Mouse (Mus musculus): Measurements from ENCODE around the gene Eva1a. TPM values are rescaled to one million over a fixed set of nuclear protein-coding genes. Genes with fewer than 3 reads are reported as not detected.
A peak's percentile ranks its signal among the peaks of the same experiment; 100 is the strongest.

Eva1a gene
- polyA plus RNA-seq, 1 experiment from 2014 or later, result 42.4 TPM

DNA sequence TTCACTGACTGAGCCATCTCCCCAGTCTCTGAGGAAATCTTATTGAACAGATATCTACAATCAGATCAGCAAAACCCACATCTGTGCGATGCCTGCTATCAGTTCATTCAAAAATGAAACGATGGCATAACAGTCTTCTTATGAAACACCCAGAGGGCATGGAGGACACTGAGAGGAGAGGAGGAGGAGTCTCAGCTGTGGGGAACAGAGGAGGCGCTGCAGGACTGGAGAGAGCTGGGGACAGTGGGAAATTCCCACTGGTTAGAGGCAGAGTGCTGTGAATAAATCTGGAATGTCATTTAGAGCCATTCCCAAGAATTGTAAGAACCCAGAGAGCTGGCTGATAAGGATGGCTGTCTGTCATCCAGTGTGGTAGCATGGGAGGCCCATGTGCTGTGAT, 70.7 kb downstream of the Eva1a start:
- H3K27ac ChIP-seq (ENCODE audit: low read length), result peak overlapping the region; percentile 90
- H3K4me1 ChIP-seq (replicated peaks; ENCODE audit: control insufficient read depth, insufficient read depth, low read length), result peaks cover 14% of the 10 kb centered on the region; the same call in 1 of the 2 replicates
- H3K9me3 ChIP-seq (ENCODE audit: control insufficient read depth, low read length), result no peaks in the 10 kb centered on the region
- no peak overlapping the region for H3K4me3 ChIP-seq (ENCODE audit: low read length)
- H3K27me3 ChIP-seq (ENCODE audit: control insufficient read depth, insufficient read depth, low read depth, low read length), result no peaks in the 10 kb centered on the region
- no peaks in the 10 kb centered on the region for H3K36me3 ChIP-seq (ENCODE audit: control insufficient read depth, insufficient read depth, low read length)
- WGBS, result 41% methylated on average over 3 of the region's 3 CpGs
- H3K4me2 ChIP-seq (ENCODE audit: low read depth, low read length), result no peak overlapping the region
- no peak overlapping the region for H3K9ac ChIP-seq (ENCODE audit: low read length)
- peak; percentile 79 for ATAC-seq (ENCODE audit: low read depth)

- ATAC-seq (ENCODE audit: low read depth), result peak; percentile 82
- no peak overlapping the region for H3K4me2 ChIP-seq (ENCODE audit: low read depth, low read length)
- no peaks in the 10 kb centered on the region for H3K36me3 ChIP-seq (ENCODE audit: control insufficient read depth, insufficient read depth, low read length)
- 41% methylated on average over 14 of the region's 14 CpGs for WGBS
- H3K4me1 ChIP-seq (replicated peaks; ENCODE audit: control insufficient read depth, insufficient read depth, low read length), result peaks cover 14% of the 10 kb centered on the region; the same call in 1 of the 2 replicates
- peak overlapping the region; percentile 90 for H3K27ac ChIP-seq (ENCODE audit: low read length)
- no peak overlapping the region for H3K4me3 ChIP-seq (ENCODE audit: low read length)
- no peaks in the 10 kb centered on the region for H3K9me3 ChIP-seq (ENCODE audit: control insufficient read depth, low read length)
- no peaks in the 10 kb centered on the region for H3K27me3 ChIP-seq (ENCODE audit: control insufficient read depth, insufficient read depth, low read depth, low read length)
- no peak overlapping the region for H3K9ac ChIP-seq (ENCODE audit: low read length)
Observed at GRCm38 (mm10) chr6:82112127-82113090, 71.6 kb downstream of the Eva1a start.

DNA sequence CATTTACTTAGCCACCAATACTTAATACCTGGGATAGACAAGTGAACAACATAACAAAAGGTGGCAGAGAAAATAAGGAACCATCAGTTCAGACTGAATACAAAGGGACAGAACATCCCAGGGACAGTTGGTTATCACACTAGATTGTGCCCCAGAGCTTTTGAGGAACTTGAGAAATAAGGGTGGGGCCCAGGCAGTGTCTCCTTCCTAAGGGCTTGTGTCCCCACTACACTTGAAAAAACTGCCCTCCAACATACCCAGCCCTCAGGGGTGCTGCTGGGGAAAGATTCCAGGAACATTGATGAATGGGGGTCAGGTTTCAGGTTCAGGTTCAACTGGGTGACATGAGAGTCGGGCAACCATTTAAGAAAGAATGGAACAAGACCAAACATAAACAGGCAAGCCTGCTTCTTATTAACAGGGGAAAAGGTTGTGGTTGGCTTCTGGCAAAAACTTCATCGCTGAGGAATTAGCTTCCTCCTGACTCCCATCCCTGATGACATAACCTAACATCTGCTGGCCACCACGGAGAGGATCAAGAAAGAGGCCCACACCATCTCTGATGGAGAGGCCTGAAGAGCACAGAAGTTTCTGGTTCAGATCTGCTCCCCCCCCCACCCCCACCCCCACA, 74.6 kb downstream of the Eva1a start:
- no peak overlapping the region for H3K4me2 ChIP-seq (ENCODE audit: low read depth, low read length)
- WGBS, result 27% methylated on average over 3 of the region's 3 CpGs
- peaks cover 20% of the 10 kb centered on the region; the same call in 1 of the 2 replicates for H3K4me1 ChIP-seq (replicated peaks; ENCODE audit: control insufficient read depth, insufficient read depth, low read length)
- no peak for ATAC-seq (ENCODE audit: low read depth)
- H3K36me3 ChIP-seq (ENCODE audit: control insufficient read depth, insufficient read depth, low read length), result no peaks in the 10 kb centered on the region
- no peaks in the 10 kb centered on the region for H3K9me3 ChIP-seq (ENCODE audit: control insufficient read depth, low read length)
- no peak overlapping the region for H3K27ac ChIP-seq (ENCODE audit: low read length)
- no peak overlapping the region for H3K9ac ChIP-seq (ENCODE audit: low read length)
- no peaks in the 10 kb centered on the region for H3K27me3 ChIP-seq (ENCODE audit: control insufficient read depth, insufficient read depth, low read depth, low read length)
- H3K4me3 ChIP-seq (ENCODE audit: low read length), result no peak overlapping the region

DNA sequence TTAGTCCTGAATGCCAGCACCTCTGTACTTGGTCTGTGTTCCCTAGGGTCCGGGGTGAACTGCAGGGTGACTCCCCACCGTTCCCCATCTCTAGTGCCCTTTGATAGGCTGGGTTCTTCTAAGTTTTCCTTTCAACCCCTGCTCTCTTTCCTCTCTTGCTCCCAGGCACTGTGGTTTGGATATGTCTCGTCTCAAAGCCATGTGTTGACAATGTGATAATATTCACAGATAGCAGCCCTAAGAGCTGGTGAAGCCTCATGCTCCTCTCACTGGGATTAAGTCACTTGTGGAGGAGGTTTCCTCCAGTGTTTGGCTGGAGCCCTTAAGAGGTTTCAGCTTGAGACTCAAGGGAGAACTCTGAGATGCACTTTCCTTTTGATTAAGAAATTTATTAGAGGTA, 75.3 kb downstream of the Eva1a start:
- Histone ChIP-seq H3K27ac (ENCODE audit: low read length) (no peak overlapping the region), H3K36me3 (ENCODE audit: control insufficient read depth, insufficient read depth, low read length) (no peaks in the 10 kb centered on the region), H3K27me3 (ENCODE audit: control insufficient read depth, insufficient read depth, low read depth, low read length) (no peaks in the 10 kb centered on the region), H3K4me1 (replicated peaks; ENCODE audit: control insufficient read depth, insufficient read depth, low read length) (peaks cover 19% of the 10 kb centered on the region; the same call in 1 of the 2 replicates), H3K4me2 (ENCODE audit: low read depth, low read length) (no peak overlapping the region), H3K9me3 (ENCODE audit: control insufficient read depth, low read length) (no peaks in the 10 kb centered on the region), H3K9ac (ENCODE audit: low read length) (no peak overlapping the region), H3K4me3 (ENCODE audit: low read length) (no peak overlapping the region)
- 46% methylated on average over 3 of the region's 3 CpGs for WGBS
- no peak for ATAC-seq (ENCODE audit: low read depth)

DNA sequence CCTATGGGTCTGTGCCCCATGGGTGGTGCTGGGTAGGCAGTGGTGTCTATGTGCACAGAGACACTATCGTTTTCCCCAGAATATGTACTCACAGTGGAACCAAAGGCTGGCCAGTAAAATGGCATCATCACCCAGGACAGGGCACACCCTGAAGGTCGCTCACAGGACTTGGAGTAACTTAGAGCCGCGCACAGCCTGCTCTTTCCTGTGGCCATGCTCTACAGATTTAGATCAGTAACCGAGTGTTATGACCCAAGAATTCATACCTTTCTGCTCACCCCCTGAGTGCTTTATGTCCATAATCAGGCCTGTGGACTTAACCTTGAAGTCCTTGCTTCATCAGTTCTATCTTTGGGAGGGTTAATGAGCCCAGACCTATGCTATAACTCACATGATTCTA, 77.0 kb downstream of the Eva1a start:
- no peak overlapping the region for H3K27ac ChIP-seq (ENCODE audit: low read length)
- H3K9ac ChIP-seq (ENCODE audit: low read length), result no peak overlapping the region
- H3K4me2 ChIP-seq (ENCODE audit: low read depth, low read length), result no peak overlapping the region
- H3K9me3 ChIP-seq (ENCODE audit: control insufficient read depth, low read length), result no peaks in the 10 kb centered on the region
- no peak overlapping the region for H3K4me3 ChIP-seq (ENCODE audit: low read length)
- no peak for ATAC-seq (ENCODE audit: low read depth)
- no peaks in the 10 kb centered on the region for H3K27me3 ChIP-seq (ENCODE audit: control insufficient read depth, insufficient read depth, low read depth, low read length)
- 83% methylated on average over 5 of the region's 5 CpGs for WGBS
- H3K36me3 ChIP-seq (ENCODE audit: control insufficient read depth, insufficient read depth, low read length), result no peaks in the 10 kb centered on the region
- peaks cover 13% of the 10 kb centered on the region; the same call in 1 of the 2 replicates for H3K4me1 ChIP-seq (replicated peaks; ENCODE audit: control insufficient read depth, insufficient read depth, low read length)

DNA sequence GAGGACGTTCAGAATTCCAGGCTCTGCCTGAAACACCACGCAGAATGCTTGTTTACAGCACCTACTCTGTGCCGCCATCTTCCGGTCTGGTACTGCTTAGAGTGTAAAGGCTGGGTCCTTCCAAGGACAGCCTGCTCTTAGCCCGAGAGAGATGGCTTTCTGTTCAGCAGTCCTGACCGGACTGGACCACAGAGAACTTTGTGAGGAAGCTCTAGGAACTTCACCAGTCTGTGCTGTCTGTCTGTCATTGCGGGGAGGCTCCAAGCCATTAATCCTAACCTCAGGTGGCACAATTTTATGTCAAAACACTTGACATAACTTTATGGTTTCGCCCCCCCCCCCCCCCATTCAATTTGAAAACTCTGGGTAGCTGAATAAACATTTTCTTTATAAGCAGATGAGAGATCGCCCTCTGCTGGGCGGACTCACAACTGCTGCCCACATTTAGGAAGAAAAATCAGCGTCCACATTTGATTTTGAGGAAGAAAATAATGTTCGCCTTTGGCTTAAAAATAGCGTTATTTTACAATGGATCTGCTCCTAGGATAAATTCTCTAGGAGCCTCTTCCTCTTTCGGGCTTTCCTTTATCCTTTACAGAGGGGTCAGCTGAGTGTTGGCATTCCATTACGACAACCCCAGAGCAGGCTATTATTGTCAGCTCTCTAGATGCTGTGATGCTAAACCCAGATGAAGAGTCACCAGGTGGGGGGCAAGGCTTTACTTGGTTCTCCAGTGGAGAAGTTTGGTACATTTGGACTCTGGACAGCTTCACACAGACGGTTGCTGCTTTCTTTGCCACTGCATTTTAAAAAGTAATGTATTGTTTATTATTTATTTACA, 78.7 kb downstream of the Eva1a start:
- WGBS, result 16% methylated on average over 16 of the region's 16 CpGs
- peak overlapping the region; percentile 31 for H3K9ac ChIP-seq (ENCODE audit: low read length)
- ATAC-seq (ENCODE audit: low read depth), result peak; percentile 93

GRCm38 (mm10) chr6:82125134-82125533, 84.3 kb downstream of the Eva1a start:
- Histone ChIP-seq H3K9me3 (ENCODE audit: control insufficient read depth, low read length) (no peaks in the 10 kb centered on the region), H3K27ac (ENCODE audit: low read length) (no peak overlapping the region), H3K4me3 (ENCODE audit: low read length) (no peak overlapping the region), H3K4me2 (ENCODE audit: low read depth, low read length) (no peak overlapping the region), H3K9ac (ENCODE audit: low read length) (no peak overlapping the region), H3K4me1 (replicated peaks; ENCODE audit: control insufficient read depth, insufficient read depth, low read length) (peaks cover 4% of the 10 kb centered on the region; the same call in 1 of the 2 replicates), H3K27me3 (ENCODE audit: control insufficient read depth, insufficient read depth, low read depth, low read length) (no peaks in the 10 kb centered on the region), H3K36me3 (ENCODE audit: control insufficient read depth, insufficient read depth, low read length) (no peaks in the 10 kb centered on the region)
- 86% methylated on average over 2 of the region's 2 CpGs for WGBS
- ATAC-seq (ENCODE audit: low read depth), result no peak

More for the DNA sequence above, 78.7 kb downstream of the Eva1a start:
- Histone ChIP-seq H3K4me2 (ENCODE audit: low read depth, low read length) (peak overlapping the region; percentile 49), H3K4me1 (replicated peaks; ENCODE audit: control insufficient read depth, insufficient read depth, low read length) (peaks cover 6% of the 10 kb centered on the region; the same call in 1 of the 2 replicates), H3K27ac (ENCODE audit: low read length) (no peak overlapping the region), H3K4me3 (ENCODE audit: low read length) (peak overlapping the region; percentile 40), H3K27me3 (ENCODE audit: control insufficient read depth, insufficient read depth, low read depth, low read length) (no peaks in the 10 kb centered on the region), H3K36me3 (ENCODE audit: control insufficient read depth, insufficient read depth, low read length) (no peaks in the 10 kb centered on the region), H3K9me3 (ENCODE audit: control insufficient read depth, low read length) (no peaks in the 10 kb centered on the region)

DNA sequence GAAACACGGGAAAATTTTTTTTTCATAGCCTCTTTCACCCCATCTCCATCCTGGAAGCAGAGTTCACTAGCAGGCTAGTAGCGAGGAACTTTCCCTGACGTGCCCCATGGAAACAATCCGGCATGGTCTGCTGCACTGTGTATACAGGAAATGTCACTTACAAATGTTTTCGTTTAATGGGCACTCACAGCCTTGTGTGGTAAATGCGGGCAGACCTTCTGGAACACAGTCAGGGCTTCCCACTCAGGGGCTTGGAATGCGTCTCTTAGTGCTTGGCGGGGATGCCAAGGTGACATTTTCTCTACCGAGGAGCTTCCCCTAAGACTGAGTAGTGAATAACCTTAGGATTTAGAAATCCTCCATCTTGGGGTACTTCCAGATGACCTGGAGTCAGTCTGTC, 87.0 kb downstream of the Eva1a start:
- no peaks in the 10 kb centered on the region for H3K9me3 ChIP-seq (ENCODE audit: control insufficient read depth, low read length)
- no peak overlapping the region for H3K4me3 ChIP-seq (ENCODE audit: low read length)
- H3K27me3 ChIP-seq (ENCODE audit: control insufficient read depth, insufficient read depth, low read depth, low read length), result no peaks in the 10 kb centered on the region
- 41% methylated on average over 9 of the region's 9 CpGs for WGBS
- H3K27ac ChIP-seq (ENCODE audit: low read length), result no peak overlapping the region
- H3K9ac ChIP-seq (ENCODE audit: low read length), result no peak overlapping the region
- H3K36me3 ChIP-seq (ENCODE audit: control insufficient read depth, insufficient read depth, low read length), result no peaks in the 10 kb centered on the region
- ATAC-seq (ENCODE audit: low read depth), result peak; percentile 71; the same call in 1 of the 2 replicates
- peaks cover 4% of the 10 kb centered on the region; the same call in 1 of the 2 replicates for H3K4me1 ChIP-seq (replicated peaks; ENCODE audit: control insufficient read depth, insufficient read depth, low read length)
- no peak overlapping the region for H3K4me2 ChIP-seq (ENCODE audit: low read depth, low read length)

Data from lung, embryonic 16.5 days (tissue).